Mouse (Mus musculus) gastrocnemius, adult 8-10 months (tissue): ENCODE measurements around the gene Abraxas2. TPM values are rescaled to one million over a fixed set of nuclear protein-coding genes. Genes with fewer than 3 reads are reported as not detected.

Experiments used
- DNase-seq, 2 experiments: peaks; one replicate each; pipeline ENCODE4 v3.0.0; 2022; ENCODE audit warnings: low spot score in 2 of 2
- total RNA-seq, 4 experiments: library from RNA; stranded (reverse); gene quantifications; 2 replicates each; pipeline ENCODE4 v1.2.4; 2022

Abraxas2 gene
- total RNA-seq, 4 experiments from 2014 or later, result 21.9 to 24.0 (median 22.7) TPM

DNA sequence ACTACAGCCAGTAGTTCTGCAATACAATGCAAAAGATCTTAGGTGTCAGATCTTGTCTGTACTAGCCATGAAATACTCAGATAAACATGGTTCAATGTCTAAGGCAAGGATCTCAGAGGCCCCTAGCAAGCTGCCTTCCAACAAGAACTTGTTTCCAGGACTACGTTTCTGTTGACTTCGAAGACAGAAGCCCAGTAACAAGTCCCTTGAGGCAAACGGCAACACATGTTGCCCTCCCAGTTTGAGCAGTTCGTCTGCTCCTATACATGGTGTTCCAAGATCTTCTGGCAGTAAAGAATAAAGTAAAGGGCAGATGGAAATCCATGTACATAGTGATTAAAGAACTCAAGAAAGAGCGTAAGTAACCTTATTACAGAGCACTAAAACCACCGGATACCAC lies 5.7 kb upstream of the Abraxas2 start:
- no peak for DNase-seq

DNA sequence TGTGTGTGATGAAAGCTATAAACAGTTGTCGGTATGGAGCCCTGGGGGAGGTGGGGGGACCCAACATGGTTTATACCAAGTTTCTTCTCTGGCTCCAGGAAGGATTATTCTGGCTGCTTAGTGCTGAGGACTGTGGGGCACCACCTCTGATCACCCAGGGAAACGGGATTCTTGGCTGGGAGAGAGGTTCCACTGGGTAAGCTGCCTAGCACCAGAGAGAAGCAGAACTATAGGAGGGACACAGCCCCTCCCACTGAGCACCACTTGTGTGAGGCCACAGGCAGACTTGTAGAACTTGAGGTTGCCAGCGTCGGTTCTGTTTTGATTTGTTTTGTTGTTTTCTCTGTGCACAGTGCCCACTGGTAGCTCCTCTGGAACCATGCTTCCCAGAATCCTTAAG lies 5.1 kb upstream of the Abraxas2 start:
- no peak for DNase-seq

DNA sequence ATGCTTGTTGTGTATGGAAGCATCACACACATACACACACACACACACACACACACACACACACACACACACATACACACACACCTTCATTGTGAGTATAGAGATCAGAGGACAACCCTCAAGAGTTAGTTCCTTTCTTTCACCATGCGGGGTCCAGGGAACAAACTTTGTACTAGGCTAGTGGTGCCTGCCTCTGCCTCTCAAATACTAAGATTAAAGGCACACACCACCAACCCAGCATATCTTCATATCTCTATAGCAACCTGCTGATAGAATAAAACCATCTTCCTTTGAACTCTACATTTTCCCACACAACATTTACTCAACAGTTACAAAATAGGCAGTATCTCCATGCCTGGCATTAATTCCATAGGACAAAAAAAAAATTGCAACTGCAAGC lies 2.9 kb upstream of the Abraxas2 start:
- no peak for DNase-seq

DNA sequence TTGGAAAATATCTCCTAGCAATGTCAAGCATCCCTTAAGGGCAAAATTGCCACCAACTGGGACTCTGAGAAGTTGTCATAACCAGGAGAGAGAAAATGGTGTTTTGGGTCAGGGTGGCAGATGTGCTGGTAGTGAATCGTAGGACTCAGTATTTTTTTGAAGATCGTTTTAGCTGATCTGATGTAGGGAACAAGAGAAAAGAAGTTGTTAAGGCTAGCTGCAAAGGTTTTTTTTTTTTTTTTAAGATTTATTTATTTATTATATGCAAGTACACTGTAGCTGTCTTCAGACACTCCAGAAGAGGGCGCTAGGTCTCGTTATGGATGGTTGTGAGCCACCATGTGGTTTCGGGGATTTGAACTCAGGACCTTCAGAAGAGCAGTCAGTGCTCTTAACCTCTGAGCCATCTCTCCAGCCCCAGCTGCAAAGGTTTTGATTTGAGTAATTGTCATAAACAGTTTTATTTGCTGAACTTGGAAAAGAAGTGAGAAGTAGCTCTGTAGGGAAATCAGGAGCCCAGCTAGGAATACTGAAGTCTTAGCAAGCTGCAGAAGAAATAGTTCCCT lies 899 bp upstream of the Abraxas2 start:
- DNase-seq, result no peak

DNA sequence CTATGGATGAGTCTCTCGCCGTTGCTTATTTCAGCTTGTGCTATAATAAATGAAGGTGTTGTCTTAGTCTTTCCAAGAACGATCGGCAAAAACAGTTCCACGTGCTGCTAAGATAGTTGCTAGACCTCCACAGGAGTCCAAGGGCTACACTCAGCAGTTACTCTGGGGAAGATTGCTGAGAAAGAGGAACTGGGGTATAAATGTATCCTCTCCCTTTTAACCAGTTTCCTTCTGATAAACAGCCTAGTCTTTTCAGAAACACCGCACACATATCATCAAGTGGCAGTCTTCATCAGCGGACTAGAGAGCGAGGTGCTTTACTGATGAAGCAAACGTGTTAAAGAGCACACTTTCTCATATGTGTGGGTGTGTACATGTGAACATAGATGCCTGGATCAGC lies 7.3 kb downstream of the Abraxas2 start:
- DNase-seq, result no peak

DNA sequence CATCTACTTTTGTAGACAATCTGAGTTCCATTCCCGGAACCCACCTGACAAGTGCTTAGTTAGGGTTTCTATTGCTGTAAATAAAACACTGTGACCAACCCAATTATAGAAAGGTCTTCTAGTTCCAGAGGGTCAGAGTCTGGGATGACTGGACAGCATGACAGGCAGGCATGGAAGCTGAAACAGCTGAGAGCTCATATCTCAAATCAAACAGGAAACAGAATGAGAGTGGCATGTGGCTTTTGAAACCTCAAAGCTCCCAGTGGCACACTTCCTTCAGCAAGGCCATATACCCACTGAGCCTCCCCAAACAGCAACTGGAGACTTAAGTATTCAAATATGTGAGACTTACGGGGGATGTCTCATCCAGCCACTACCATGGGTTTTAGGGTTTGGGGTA lies 14.0 kb downstream of the Abraxas2 start:
- DNase-seq, result no peak

DNA sequence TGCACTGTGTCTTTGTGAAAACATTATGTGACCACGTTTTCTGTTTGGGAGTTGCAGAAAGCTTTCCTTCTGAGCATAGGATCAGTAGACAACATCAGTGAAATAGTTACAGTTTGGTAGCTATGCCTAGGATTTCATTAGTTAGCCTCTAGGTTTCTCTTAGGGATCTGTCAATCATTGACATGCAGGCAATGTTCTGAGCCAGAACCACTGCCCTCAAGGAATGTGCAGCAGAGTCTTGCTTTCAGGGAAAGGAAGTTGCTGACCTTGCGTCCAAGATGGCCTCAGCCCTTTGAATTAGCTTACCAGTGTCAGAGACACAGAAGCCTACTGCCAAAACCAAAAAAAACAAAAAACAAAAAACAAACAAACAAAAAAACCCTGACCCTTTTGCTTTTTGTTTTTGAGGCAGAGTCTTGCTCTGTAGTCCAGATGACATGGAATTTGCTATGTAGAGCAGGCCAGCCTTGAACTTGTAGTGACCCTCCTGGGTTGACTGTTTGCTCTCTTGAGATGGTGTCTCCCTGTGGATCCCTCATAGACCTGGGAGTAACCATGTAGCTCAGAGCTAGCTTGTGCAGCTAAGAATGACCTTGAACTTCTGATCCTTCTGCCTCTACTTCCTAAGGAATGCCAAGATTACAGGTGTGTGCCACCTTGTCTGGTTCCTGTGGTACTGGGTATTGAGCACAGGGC lies 16.5 kb downstream of the Abraxas2 start:
- no peak for DNase-seq

DNA sequence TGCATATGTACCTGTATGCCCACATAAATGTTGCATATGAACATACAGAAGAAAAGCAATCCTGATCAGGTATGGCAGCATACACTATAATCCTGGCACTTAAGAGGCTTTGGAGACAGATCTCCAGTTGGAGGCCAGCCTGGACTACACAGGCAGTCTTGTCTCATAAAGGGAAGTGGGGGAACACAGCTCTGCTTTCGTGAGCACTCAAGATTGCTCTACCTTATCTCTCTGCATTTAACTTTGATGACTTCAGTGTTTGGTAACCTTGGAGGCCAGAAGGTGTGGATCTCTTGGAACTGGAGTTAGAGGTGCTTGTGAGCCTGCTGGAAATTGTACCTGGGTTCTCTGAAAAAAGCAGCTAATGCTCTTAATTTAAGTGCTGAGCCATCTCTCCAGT lies 21.3 kb downstream of the Abraxas2 start:
- no peak for DNase-seq

DNA sequence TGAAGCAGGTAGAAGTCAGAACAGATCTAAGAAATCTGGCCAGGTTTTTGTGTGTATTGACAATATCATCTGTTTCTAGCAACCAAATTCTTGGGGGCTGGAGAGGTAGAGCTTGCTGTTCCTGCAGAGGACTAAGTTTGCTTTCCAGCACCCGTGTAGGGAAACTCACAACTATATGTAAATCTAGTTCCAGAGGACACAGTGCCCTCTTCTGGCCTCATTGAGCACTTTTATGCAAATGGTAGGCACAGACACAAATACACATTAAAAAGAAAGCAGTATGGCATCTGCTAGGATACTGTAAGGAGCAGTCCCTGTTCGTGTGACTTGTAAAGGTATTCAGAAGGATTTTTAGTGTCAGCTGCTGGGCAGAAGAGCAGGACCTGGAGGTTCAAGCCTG lies 23.3 kb downstream of the Abraxas2 start:
- DNase-seq, result no peak

DNA sequence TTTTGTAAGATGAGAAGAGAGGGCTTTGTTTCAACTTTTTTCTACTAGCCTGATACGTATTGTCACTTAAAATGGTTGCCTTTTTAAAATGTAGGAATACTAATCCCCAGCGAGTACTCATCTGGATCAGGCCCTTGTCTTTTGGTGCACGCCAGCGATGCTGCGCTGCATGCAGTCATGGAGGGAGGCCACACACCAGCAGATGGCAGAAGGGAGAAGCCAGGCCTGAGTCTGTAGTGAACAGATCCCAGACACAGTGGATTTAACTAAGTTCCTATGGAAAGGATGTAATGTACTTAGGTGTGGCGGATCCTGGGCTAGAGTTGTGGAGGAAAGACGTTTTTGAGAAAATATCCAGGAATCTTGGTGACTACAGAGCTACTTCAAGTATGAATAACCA lies 25.0 kb downstream of the Abraxas2 start:
- no peak for DNase-seq

DNA sequence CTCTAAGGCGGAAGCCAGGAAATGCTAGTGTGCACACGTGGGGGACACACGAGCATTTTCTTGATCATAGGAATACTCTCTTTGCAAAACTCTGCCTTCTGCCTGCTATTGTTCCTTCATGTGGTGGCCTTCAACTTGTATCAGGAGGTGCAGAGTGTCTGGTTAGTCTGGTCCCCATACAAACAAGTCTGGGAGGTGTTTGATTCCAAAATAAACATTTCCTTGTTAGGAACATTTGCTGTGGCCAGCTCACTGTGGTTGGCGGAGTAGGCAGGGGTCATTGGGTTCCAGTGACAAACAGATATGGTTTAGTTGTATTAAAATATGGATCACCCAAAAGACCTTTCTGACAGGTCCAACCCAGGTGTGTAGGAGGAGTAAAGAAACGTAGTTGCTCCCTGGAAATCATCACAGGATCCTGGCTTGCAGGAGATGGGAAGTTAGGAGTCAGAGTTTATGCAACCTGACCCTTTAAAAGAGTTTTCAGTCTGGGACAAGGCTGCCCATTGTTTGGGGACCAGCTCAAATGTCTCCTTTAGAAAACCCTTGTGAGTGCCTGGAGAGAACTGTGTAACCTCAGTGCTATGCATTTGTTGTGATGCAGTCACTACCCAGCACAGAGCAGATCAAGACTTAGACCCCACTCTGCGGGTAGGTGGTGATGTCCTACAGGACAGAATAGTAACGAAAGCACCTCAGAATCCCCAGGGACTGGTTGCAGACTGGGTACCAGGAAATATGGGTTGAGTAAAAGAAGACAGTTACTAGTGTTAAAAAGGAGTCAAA lies 28.2 kb downstream of the Abraxas2 start:
- DNase-seq, result no peak

DNA sequence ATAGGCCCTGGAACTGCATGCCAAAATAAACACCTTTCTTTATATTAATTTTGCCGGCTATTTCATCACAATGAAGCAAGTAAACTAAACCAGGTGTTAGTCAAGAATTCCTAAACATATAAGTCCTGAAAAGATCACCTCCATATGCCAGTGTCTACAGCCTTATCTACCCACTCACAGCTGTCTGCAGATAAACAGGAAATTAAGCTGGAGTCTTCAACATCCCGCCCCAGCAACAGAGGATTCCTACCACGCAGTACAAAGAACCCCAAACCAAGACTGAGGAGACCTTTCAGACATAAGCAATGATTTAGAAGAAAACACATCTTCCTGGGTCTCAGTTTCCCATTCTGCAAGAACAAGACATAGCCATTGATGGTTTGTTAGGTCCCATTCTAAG lies 29.0 kb downstream of the Abraxas2 start:
- DNase-seq, result no peak

DNA sequence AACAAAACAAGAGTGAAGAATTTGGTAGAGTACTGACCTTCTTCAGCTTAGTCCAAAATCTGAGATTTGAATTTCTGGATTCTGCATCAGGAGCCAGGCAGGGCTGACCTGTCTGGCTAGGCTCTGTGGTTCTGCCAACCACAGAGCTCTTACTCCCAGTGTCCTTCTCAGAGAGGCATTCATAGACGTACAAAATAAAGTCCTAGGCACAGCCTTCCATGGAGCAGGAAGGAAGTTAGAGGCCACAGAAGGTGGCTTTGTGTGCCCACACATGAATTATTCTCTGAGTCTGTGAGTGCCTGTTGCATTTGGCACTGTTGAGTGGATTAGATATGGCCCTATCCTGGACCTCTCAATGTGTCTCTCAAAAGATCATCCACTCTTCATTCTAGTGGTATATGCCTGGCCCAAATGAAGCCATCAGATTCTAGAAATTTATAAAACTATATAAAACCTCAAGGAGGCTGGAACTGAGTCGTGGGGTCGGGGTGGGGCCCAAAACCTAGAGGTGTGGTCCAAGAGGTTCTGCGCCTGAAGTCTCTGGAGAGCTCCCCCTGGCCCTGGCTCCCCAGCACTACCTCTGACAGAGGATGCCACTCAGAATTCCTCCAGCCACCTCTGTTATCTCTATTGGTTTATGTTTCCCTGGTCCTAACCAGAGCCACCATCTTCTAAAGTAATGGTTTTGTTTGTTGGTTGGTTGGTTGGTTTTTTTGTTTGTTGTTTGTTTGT lies 29.7 kb downstream of the Abraxas2 start:
- DNase-seq, result no peak

DNA sequence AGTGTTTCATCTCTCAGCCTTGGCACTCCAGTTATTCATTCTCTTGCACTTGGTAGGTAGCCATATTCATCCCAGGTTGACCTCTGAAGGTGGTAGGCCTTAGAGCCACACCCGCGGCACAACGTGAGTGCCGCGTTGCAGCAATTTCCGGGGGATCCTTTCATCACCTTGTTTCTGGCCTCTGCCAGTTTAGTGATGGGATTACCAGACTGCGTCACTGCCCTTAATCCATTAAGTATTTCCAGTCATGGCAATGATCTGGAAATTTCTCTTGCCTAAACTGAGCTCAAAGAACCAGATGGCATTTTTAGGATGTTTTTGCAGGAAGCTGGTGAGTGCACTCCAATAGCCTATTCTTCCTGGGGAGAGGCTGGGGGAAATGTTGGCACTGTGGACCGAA lies 30.7 kb downstream of the Abraxas2 start:
- DNase-seq, result no peak

DNA sequence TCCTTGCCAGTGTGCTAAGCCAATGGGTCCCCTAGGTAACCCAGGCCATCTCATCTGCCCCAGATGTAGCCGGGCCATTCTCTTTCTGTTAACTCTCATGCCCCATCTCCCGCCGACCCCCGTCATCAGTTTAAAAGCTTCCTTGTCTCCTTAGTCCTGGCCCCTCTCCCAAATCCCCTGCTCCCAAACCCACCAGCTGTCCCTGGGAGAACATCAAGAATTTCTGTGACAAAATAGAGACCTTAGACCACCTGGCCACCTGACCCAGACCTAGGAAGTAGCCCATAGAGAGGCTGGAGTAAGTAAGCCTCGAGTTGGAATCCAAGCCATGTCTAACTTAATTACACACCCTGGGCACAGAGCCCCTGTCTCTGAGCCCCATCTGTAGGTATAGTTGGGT lies 31.2 kb downstream of the Abraxas2 start:
- DNase-seq, result no peak

DNA sequence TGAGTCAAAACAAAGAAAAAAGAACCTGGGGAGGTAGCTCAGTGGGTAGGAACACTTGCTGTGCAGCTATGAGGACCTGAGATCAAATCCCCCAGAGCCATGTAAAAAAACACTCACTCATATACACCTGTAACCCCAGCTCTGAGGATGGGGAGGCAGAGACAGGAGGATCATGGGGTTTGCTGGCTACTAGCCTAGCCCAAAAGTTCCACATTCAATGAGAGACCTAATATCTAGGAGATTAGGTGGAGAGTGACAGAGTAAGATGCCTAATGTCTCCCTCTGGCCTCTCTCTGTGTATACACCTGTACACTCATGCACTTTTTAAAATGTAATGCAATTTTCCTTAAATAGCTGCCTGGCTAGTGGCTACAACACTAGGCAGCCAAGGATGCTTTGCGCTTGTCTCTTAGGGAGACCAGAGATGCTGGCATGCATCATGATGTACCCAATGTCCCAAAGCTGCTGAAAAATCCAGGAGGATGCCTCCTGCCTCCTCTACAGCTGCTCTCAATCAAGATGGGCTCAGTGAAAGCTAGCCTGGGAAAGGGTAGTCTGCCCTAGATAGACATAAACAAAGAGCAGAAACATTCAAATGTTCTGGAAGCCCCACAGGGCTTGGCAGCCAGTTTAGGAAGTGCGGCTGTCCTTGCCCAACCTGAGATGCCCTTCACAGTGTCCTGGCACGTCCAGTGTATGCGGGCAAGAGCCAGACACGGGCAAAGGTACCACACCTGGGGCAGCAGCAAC lies 32.7 kb downstream of the Abraxas2 start:
- DNase-seq, result no peak

DNA sequence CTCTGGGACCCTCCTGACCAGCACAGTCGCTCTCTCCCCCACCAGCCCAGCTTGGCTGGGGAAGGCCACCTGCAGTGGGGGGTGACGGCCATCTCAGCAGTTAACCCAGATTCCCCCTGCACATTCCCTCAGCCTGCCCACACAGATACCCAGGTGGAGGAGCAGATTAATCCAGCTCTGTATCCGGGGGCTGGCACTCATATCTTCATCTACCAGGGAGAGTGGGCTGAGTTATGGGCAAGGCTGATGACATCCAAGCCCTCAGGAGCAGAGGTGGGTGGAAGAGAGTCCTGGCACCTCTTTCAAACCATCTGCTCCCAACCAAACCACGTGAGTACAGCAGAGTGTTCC lies 33.3 kb downstream of the Abraxas2 start:
- no peak for DNase-seq

DNA sequence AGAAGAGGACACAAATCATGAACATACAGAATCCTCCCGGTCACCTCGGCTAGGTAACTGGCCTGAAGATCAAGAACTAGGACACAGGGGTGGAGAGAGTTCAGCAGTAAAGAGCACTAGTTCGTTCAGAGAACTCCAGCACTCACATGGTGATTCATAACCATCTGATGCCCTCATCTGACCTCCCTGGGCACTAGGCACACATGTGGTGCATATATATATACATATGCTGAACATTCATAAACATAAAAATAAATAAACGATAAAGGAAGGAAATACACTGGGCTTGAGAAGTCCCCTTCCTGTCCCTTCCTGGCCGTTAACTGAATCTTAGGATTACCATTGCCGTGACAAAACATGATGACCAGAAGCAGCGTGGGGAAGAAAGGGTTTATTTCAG lies 33.8 kb downstream of the Abraxas2 start:
- no peak for DNase-seq

DNA sequence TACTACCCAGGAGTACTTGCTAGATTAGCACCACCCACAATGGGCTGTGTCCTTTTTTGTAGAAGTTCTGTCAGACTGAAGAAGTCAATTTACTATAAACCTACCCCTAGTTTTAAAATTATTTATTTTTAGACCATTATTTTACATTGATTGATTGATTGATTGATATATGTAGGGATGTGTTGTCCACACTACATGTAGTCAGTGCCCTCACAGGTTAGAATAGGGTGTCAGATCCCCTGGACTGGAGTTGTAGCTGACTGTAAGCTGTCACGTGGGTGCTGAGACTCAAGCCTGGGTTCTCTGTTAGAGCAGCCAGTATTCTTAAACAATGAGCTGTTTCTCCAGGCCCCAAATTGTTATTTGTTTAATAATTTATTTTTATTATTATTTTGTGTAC lies 34.3 kb downstream of the Abraxas2 start:
- no peak for DNase-seq

DNA sequence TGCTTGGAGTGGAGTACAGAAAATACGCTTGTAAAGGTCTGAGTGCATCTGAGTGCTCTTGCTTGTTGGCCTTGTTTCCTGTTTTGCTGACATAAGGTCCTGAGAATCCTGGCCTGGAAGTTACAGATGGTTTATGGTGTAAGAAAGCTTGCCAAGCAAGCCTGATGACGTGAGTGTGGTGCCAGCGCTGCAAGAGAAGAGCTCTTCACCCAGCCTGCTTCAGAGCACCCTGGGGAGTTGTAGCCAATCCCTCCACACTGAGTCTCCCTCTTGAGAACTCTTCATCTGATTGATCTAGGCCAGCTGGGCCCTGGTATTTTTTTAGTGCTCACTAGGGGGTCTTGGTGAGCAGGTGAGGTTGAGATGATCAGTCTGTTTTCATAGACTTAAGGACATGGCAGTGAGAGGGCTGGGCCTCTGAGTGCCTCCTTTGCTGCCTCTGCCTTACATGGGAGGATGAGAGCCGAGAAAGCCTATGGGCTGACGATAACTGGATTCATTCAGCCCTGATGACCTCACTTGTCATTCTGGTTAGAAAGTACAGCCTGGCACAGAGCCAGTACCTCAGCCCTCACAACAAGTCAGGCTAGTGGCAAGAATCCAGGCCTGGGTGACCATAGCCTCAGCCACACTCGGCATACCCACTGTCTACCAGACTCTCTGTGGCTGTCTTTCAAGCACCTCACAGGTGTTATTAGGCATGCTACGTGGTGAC lies 36.0 kb downstream of the Abraxas2 start:
- DNase-seq, result peak in 1 of 2 experiments; percentile 38
